Mouse (Mus musculus) adrenal gland, postnatal 25 days (tissue): ENCODE measurements at regions not wholly inside any gene's neighbourhood (a gene's known extent, or its start where the extent isn't known, plus 50 kb on each side); places are given as distances from the start of the nearest gene placed in this dataset.
"Not testable (repeated sequence)": the region's sequence is repeated elsewhere in the genome, so short reads cannot be mapped to it uniquely, and the experiment has no call there.

Source experiments
- DNase-seq: peaks from one replicate; pipeline ENCODE4 v3.0.0; 2021; ENCODE audit warnings: mixed read lengths

- DNase-seq: no peak
Observed at GRCm38 (mm10) chr12:115527065-115527464, 520.5 kb upstream of the Zfp386 start.

- no peak for DNase-seq
Observed at GRCm38 (mm10) chr12:115542482-115542881, 505.0 kb upstream of the Zfp386 start.

- not testable (repeated sequence) for DNase-seq
Observed at GRCm38 (mm10) chr12:115566878-115567277, 480.6 kb upstream of the Zfp386 start.

DNA sequence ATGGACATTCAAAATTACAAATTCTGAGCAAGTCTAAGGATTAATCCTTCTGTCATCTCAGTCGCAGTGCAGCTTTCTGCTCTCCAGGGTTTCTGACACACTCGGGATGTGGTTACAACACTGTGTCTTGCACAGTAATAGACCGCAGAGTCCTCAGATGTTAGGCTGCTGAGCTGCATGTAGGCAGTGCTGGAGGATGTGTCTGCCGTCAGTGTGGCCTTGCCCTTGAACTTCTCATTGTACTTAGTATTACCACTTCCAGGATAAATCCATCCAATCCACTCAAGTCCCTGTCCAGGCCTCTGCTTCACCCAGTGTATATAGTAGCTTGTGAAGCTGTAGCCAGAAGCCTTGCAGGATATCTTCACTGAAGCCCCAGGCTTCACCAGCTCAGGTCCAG lies 454.5 kb upstream of the Zfp386 start:
- not testable (repeated sequence) for DNase-seq

DNA sequence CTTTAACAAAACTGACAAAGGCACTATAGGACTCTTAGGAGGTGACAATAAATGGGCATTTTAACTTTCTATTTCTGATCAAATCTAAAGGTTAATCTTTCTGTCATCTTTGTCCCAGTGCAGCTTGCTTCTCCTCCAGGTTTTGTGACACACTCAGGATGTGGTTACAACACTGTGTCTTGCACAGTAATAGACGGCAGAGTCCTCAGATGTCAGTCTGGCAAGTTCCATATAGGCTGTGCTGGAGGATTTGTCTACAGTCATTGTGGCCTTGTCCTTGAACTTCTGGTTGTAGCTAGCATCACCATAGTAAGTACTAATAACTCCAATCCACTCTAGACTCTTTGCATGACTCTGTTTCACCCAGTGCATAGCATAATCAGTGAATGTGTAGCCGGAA lies 443.8 kb upstream of the Zfp386 start:
- no peak for DNase-seq

DNA sequence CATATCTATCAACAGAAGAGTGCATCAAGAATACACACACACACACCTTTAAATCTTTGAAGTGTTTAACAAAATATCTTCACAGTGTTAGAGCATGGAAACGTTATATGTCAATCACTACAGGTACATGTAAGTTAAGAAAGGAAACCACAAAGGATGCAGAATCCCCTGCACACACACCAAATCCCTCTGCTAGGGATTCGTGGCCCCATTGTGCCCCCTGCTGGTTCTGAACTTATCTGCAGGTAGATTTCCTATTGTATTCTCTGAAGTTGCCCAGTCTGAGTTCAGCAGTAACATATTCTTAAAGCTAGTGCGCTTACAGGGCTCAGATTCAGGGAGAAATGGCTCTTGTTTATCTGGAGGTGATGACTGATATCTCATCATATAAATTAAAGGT lies 442.6 kb upstream of the Zfp386 start:
- DNase-seq: no peak

- not testable (repeated sequence) for DNase-seq
Observed at GRCm38 (mm10) chr12:115622564-115623233, 424.8 kb upstream of the Zfp386 start.

GRCm38 (mm10) chr12:115624221-115624620 lies 423.3 kb upstream of the Zfp386 start:
- DNase-seq: no peak

- no peak for DNase-seq
Observed at GRCm38 (mm10) chr12:115647599-115647998, 399.9 kb upstream of the Zfp386 start.

DNA sequence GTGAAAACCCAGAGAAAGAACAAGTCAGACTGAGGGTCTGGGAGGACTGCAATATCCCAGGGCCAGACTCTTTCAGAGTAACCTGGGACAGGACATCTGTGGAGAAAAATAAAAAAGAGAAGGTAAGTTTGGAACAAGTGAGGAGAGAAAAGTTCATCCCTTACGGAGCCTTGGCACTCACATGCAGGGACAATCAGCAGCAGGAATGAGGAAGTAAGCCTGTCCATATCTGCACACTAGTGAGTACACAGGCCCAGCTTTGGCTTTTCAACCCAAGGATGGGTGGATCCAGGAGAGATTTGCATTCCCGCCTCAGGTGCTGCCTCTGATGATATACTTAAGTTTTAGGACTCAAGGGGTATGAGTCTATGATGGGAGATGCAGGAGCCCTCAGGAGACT lies 399.4 kb upstream of the Zfp386 start:
- not testable (repeated sequence) for DNase-seq

DNA sequence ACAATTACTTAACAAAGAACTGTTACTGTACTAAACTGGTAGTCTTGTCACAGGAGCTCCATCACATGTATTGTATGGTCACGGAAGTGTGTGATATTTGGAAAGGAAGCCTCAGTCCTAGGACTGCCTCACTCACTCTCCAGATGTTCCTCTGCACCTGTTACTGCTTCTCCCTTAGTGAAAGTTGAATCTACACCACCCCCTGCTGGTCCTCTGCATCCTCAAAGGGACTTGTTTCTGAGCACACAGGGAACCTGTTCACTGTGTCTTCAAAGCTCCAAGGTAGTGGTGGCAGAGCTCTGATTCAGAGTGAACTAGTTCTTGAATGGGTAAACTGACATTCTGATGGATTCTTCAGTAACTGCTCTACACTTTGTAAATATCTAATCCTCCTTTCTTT lies 391.7 kb upstream of the Zfp386 start:
- DNase-seq: no peak

GRCm38 (mm10) chr12:115664081-115664480 lies 383.4 kb upstream of the Zfp386 start:
- not testable (repeated sequence) for DNase-seq

- not testable (repeated sequence) for DNase-seq
Observed at GRCm38 (mm10) chr12:115671683-115672082, 375.8 kb upstream of the Zfp386 start.

DNA sequence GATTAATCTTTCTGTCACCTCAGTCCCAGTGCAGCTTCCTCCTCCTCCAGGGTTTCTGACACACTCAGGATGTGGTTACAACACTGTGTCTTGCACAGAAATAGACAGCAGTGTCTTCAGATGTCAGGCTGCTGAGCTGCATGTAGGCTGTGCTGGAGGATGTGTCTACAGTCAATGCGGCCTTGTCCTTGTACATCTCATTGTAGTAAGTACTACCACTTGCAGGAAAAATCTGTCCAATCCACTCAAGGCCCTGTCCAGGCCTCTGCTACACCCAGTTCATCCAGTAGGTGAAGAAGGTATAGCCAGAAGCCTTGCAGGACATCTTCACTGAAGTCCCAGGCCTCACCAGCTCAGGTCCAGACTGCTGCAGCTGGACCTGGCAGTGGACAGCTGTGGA lies 355.7 kb upstream of the Zfp386 start:
- no peak for DNase-seq

DNA sequence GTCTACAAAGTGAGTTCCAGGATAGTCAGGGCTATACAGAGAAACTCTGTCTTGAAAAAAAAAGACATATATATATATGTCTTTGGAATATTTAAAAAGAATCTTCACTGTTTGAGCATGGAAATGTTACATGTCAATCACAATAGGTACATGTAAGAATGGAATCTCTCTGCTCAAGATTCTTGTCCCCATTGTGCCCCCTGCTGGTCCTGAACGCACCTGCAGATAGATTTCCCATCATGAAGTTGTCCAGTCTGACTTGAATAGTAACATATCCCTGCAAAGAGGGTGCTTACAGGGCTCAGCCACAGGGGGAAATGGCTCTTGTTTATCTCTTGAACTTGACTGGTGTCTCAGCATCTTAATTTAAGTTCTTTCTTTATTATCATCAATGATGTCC lies 337.7 kb upstream of the Zfp386 start:
- DNase-seq: not testable (repeated sequence)

- DNase-seq: not testable (repeated sequence)
Observed at GRCm38 (mm10) chr12:115742039-115742438, 305.5 kb upstream of the Zfp386 start.

DNA sequence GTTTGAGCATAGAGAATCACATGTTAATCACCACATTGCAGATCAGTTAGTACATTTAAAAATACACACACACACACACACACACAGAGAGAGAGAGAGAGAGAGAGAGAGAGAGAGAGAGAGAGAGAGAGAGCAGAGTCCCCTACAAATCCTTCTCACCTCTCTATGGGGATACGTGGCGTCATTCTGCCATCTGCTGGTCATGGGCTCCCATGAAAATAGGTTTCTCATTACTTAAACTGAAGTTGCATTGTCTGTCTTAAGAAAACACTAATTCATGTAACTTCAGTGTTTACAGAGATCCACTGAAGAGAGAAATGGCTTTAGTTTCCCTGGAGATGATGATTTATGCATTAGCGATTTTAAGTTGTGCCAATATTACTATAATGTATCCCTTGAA lies 297.9 kb upstream of the Zfp386 start:
- DNase-seq: not testable (repeated sequence)

DNA sequence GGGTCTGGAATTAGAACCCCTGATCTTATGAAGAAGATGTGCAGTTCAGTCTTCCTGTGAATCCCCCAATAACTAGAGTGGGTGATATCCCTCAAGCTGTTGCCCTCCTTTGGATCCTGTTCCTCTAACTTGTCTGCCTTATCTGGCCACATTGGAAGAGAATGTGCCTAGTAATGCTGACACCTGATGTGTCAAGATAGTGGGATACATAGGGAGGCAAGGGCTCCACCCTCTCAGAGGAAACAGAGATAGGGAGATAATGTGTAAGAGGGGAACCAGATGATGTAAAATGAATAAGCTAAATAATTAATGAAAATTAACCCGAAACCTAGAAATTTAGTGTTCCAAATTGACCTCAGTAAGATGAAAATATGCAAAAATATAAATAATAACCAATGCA lies 294.4 kb upstream of the Zfp386 start:
- DNase-seq: not testable (repeated sequence)

DNA sequence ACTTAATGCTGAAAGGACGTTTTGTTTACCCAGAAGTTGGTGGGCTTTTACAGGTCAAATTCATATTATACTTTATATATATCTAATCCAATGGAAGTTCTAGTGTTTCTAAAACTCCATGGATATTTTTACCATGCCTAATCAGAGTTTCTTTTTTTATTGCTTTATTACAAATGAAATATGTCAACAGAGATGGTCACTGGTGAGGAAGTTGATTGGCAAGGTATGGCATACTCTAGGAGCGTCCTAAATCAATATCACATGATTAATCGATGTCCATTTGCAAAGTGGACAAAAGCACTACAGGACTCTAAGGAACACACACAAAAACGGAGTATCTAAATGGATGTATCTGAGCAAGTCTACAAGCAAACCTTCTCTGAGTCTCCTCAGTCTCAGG lies 290.0 kb upstream of the Zfp386 start:
- DNase-seq: not testable (repeated sequence)

- not testable (repeated sequence) for DNase-seq
Observed at GRCm38 (mm10) chr12:115759041-115759440, 288.5 kb upstream of the Zfp386 start.

GRCm38 (mm10) chr12:115761766-115762165 lies 285.8 kb upstream of the Zfp386 start:
- not testable (repeated sequence) for DNase-seq

GRCm38 (mm10) chr12:115764939-115765479 lies 282.5 kb upstream of the Zfp386 start:
- DNase-seq: not testable (repeated sequence)

GRCm38 (mm10) chr12:115771176-115771575 lies 276.3 kb upstream of the Zfp386 start:
- DNase-seq: not testable (repeated sequence)

DNA sequence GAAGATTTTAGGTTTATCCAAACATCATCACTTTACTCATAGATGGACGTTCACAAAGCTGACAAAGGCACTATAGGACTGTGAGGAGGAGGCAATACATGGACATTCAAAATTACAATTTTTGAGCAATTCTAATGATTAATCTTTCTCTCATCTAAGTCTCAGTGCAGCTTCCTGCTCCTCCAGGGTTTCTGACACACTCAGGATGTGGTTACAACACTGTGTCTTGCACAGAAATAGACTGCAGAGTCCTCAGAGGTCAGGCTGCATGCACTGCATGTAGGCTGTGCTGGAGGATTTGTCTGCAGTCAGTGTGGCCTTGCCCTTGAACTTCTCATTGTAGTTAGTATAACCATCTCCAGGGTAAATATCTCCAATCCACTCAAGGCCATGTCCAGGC lies 257.2 kb upstream of the Zfp386 start:
- not testable (repeated sequence) for DNase-seq
